Mouse (Mus musculus) liver, adult 2 months (tissue): ENCODE data around the gene Abcc10. TPM values are rescaled to one million over a fixed set of nuclear protein-coding genes. Genes with fewer than 3 reads are reported as not detected.
A peak's percentile ranks its signal among the peaks of the same experiment; 100 is the strongest.

ENCODE experiments used
- DNase-seq: peaks from one replicate; pipeline ENCODE4 v3.0.0-alpha.2; 2011; ENCODE audit warnings: low read depth, low spot score; ENCODE audit errors: extremely low read depth
- H3K27ac ChIP-seq: fragments of 200-500 bp; replicated peaks from 2 replicates; pipeline ENCODE4 v1.5.1; 2012; ENCODE audit warnings: low read depth, mild to moderate bottlenecking, control low read depth, inconsistent platforms, low read length; ENCODE audit not compliant: insufficient read depth
- H3K27me3 ChIP-seq: fragments of 200-500 bp; 2 replicates; pipeline ENCODE4 v1.6.1; 2012; ENCODE audit warnings: mild to moderate bottlenecking, moderate library complexity, low read length, inconsistent platforms; ENCODE audit not compliant: control insufficient read depth, insufficient read depth
- H3K36me3 ChIP-seq: fragments of 200-500 bp; 2 replicates; pipeline ENCODE4 v1.6.1; 2012; ENCODE audit warnings: low read length, inconsistent platforms; ENCODE audit not compliant: control insufficient read depth, insufficient read depth
- H3K4me1 ChIP-seq: fragments of 200-500 bp; 2 replicates; pipeline ENCODE4 v1.6.1; 2011; ENCODE audit warnings: low read length; ENCODE audit not compliant: control insufficient read depth, insufficient read depth
- H3K4me3 ChIP-seq: fragments of 200-500 bp; 2 replicates; pipeline ENCODE4 v1.5.1; 2011; ENCODE audit warnings: low read depth, mild to moderate bottlenecking, control low read depth, low read length, moderate library complexity; ENCODE audit not compliant: insufficient read depth
- H3K79me2 ChIP-seq: fragments of 200-500 bp; 2 replicates; pipeline ENCODE4 v1.6.1; 2012; ENCODE audit warnings: inconsistent platforms, mild to moderate bottlenecking, low read length, moderate library complexity; ENCODE audit not compliant: control insufficient read depth, insufficient read depth
- H3K9ac ChIP-seq: fragments of 200-500 bp; 2 replicates; pipeline ENCODE4 v1.6.1; 2012; ENCODE audit warnings: low read depth, mild to moderate bottlenecking, control low read depth, inconsistent platforms, low read length
- CTCF ChIP-seq: fragments of 200-500 bp; IDR thresholded peaks from 2 replicates; pipeline ENCODE4 v1.5.1; 2011; ENCODE audit warnings: low read depth, low read length, control low read depth
- POLR2A ChIP-seq: fragments of 200-500 bp; IDR thresholded peaks from 2 replicates; pipeline ENCODE4 v1.6.1; 2011; ENCODE audit warnings: low read length, control low read depth; ENCODE audit not compliant: insufficient read depth; ENCODE audit errors: extremely low read depth
- WGBS: fragments of 180-500 bp; shearing (Covaris S2); methylation state at CpG from one replicate; pipeline ENCODE4 v1.1.7; 2018; 5-methylcytosine and 5-hydroxymethylcytosine counted together
- polyA plus RNA-seq: library from polyadenylated mRNA; depleted of rRNA; stranded (reverse); fragments of >200 nt; gene quantifications from 2 replicates; pipeline ENCODE4 v1.2.3, GENCODE M21; 2012
- total RNA-seq: library from RNA; depleted of rRNA; stranded (reverse); fragments of >200 nt; gene quantifications from 2 replicates; pipeline ENCODE4 v1.2.3, GENCODE M21; 2014

Abcc10 gene
- total and polyA plus RNA-seq, 2 experiments, result 2.1 to 17.3 TPM

DNA sequence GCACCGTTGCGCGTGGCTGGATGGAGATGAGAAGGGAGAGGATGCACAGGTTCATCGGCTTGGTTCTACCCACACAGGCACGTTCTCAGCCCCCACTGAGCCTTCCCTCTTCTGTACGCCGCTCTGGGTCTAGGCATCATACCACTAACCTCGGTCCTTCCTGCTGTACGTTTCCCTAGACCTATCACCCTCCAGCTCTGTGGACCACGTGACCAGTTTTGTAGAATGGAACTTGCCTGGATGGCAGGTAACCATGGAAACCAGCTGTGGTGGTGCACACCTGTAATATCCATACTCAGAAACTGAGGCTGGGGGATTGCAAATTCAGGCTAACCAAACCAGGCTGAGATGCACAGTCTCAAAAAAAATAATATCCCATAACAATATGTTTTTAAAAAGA is 17.6 kb downstream of the Abcc10 start:
- no peak for TF ChIP-seq CTCF
- TF ChIP-seq POLR2A, result no peak
- 89% methylated on average over 10 of the region's 10 CpGs for whole genome bisulfite sequencing
- H3K4me3 ChIP-seq, result no peak overlapping the region
- H3K4me1 ChIP-seq, result no peaks in the 10 kb centered on the region
- no peaks in the 10 kb centered on the region for H3K79me2 ChIP-seq
- no peak for DNase-seq
- H3K9ac ChIP-seq, result no peak overlapping the region
- H3K27ac ChIP-seq, result no peak overlapping the region
- no peaks in the 10 kb centered on the region for H3K36me3 ChIP-seq
- H3K27me3 ChIP-seq, result no peaks in the 10 kb centered on the region

DNA sequence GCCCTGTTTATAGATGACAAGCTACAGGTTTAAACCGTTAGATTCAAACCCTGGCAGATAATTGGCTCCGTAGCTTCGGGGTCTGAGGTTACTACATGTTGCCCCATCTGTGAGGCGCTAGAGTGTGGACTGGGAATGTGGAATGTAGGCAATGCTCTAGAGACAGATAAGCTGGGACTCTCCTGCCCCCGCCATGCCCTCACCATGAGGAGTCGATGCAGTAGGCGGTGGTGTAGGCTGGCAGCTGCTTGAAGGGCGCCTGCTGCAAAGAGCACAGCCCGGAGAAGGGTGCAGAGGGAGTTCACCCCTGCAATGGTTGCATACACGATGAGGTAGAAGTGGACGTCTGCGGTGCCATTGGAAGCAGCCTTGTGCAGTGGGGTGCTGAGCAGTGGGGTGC is 18.3 kb downstream of the Abcc10 start:
- Histone ChIP-seq H3K27ac (no peak overlapping the region), H3K36me3 (no peaks in the 10 kb centered on the region), H3K4me1 (no peaks in the 10 kb centered on the region), H3K4me3 (no peak overlapping the region), H3K79me2 (no peaks in the 10 kb centered on the region), H3K27me3 (no peaks in the 10 kb centered on the region), H3K9ac (no peak overlapping the region)
- TF ChIP-seq POLR2A, result no peak
- DNase-seq, result no peak
- WGBS, result 86% methylated on average over 12 of the region's 12 CpGs

DNA sequence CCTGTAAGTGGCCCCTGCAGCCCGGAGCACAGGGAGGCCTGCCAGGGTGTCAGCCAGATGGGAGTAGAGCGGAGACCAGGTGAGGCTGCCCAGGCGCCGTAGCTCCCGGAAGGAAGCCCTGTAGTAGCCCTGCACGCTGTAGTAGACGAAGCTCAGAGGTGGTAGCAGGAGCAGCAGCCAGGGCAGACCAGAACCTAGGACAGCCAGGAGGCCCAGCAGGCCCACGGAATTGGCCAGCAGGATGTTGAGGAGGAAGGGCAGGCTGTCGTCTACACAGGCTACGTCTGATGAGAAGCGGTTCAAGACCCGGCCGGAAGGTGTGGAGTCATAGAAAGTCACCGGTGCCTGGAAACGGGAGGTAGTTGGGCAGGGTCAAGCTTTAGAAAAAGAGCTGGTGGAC is 21.2 kb downstream of the Abcc10 start:
- DNase-seq, result no peak
- Histone ChIP-seq H3K9ac (no peak overlapping the region), H3K27me3 (no peaks in the 10 kb centered on the region), H3K79me2 (no peaks in the 10 kb centered on the region), H3K36me3 (no peaks in the 10 kb centered on the region), H3K27ac (no peak overlapping the region), H3K4me1 (no peaks in the 10 kb centered on the region), H3K4me3 (no peak overlapping the region)
- 95% methylated on average over 15 of the region's 15 CpGs for WGBS
- TF ChIP-seq CTCF (no peak), POLR2A (no peak)

GRCm38 (mm10) chr17:46304184-46304583 is 24.0 kb downstream of the Abcc10 start:
- Histone ChIP-seq H3K4me3 (no peak overlapping the region), H3K79me2 (no peaks in the 10 kb centered on the region), H3K9ac (no peak overlapping the region), H3K27ac (no peak overlapping the region), H3K4me1 (no peaks in the 10 kb centered on the region), H3K27me3 (no peaks in the 10 kb centered on the region), H3K36me3 (no peaks in the 10 kb centered on the region)
- TF ChIP-seq POLR2A (no peak), CTCF (no peak)
- WGBS, result 94% methylated on average over 9 of the region's 9 CpGs
- DNase-seq, result no peak

DNA sequence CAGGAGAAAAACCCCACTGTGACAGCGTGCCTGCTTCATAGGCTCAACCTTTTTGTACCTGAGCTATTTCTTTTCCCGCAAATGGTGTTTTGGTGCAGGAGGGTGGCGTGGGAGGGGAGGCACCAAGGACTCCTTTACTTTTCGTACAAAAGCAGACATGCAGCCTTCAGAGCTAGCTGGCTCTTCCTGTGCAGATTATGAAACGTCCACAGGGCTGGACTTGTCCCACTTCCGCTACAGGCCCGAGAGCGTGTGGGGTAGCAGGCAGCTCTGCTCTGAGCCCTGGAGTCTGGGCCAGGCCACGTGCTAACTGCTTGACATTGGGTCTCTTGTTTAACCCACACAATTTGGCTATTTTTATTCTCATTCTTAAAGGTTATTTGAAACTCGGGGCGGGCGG is 26.3 kb downstream of the Abcc10 start:
- H3K4me3 ChIP-seq, result no peak overlapping the region
- H3K9ac ChIP-seq, result no peak overlapping the region
- peaks cover 3% of the 10 kb centered on the region; the same call in 1 of the 2 replicates for H3K4me1 ChIP-seq
- peaks cover 10% of the 10 kb centered on the region; the same call in 1 of the 2 replicates for H3K27me3 ChIP-seq
- TF ChIP-seq POLR2A, result no peak
- TF ChIP-seq CTCF, result no peak
- no peaks in the 10 kb centered on the region for H3K79me2 ChIP-seq
- H3K36me3 ChIP-seq, result no peaks in the 10 kb centered on the region
- WGBS, result 71% methylated on average over 12 of the region's 12 CpGs
- DNase-seq, result no peak
- H3K27ac ChIP-seq, result no peak overlapping the region

GRCm38 (mm10) chr17:46298220-46298913 is 29.8 kb downstream of the Abcc10 start:
- Histone ChIP-seq H3K36me3 (no peaks in the 10 kb centered on the region), H3K9ac (no peak overlapping the region), H3K27me3 (peaks cover 10% of the 10 kb centered on the region; the same call in 1 of the 2 replicates), H3K4me1 (peaks cover 3% of the 10 kb centered on the region; the same call in 1 of the 2 replicates), H3K27ac (no peak overlapping the region), H3K79me2 (no peaks in the 10 kb centered on the region), H3K4me3 (peak overlapping the region; percentile 55; the same call in 1 of the 2 replicates)
- WGBS, result under 1% methylated on average over 48 of the region's 48 CpGs
- peak; percentile 95 for TF ChIP-seq CTCF
- TF ChIP-seq POLR2A, result no peak
- peak; percentile 37 for DNase-seq
